Mouse (Mus musculus) neural tube, embryonic 13.5 days (tissue): ENCODE data around the gene Mta1. TPM values are rescaled to one million over a fixed set of nuclear protein-coding genes. Genes with fewer than 3 reads are reported as not detected.

Experiments
- ATAC-seq: fragments of 200-750 bp; cut with Nextera tagmentation; 2 replicates; pipeline ENCODE4 v1.8.0; 2017; ENCODE audit warnings: low read depth, mild to moderate bottlenecking, moderate TSS enrichment, moderate library complexity
- H3K27ac ChIP-seq: fragments of 300-500 bp; sonication (generic); replicated peaks from 2 replicates; pipeline ENCODE4 v1.5.1; 2015; ENCODE audit warnings: moderate library complexity, mild to moderate bottlenecking, inconsistent platforms
- H3K27me3 ChIP-seq: fragments of 300-500 bp; sonication (generic); 2 replicates; pipeline ENCODE4 v1.6.1; 2015; ENCODE audit warnings: mild to moderate bottlenecking, inconsistent platforms
- H3K36me3 ChIP-seq: fragments of 300-500 bp; sonication (generic); 2 replicates; pipeline ENCODE4 v1.6.1; 2015; ENCODE audit warnings: mild to moderate bottlenecking, inconsistent platforms
- H3K4me1 ChIP-seq: fragments of 300-500 bp; sonication (generic); replicated peaks from 2 replicates; pipeline ENCODE4 v1.6.1; 2015; ENCODE audit warnings: inconsistent platforms
- H3K4me2 ChIP-seq: fragments of 300-500 bp; sonication (generic); 2 replicates; pipeline ENCODE4 v1.6.1; 2015; ENCODE audit warnings: inconsistent platforms, mild to moderate bottlenecking, moderate library complexity
- H3K4me3 ChIP-seq: fragments of 300-500 bp; sonication (generic); 2 replicates; pipeline ENCODE4 v1.5.1; 2015; ENCODE audit warnings: mild to moderate bottlenecking, inconsistent platforms
- H3K9ac ChIP-seq: fragments of 300-500 bp; sonication (generic); 2 replicates; pipeline ENCODE4 v1.6.1; 2015; ENCODE audit warnings: moderate library complexity, mild to moderate bottlenecking, inconsistent platforms
- H3K9me3 ChIP-seq: fragments of 300-500 bp; sonication (generic); 2 replicates; pipeline ENCODE4 v1.6.1; 2016; ENCODE audit warnings: inconsistent platforms
- WGBS: fragments of 180-500 bp; shearing (Covaris S2); methylation state at CpG from one replicate; pipeline ENCODE4 v1.1.7; 2015; 5-methylcytosine and 5-hydroxymethylcytosine counted together
- polyA plus RNA-seq: library from polyadenylated mRNA; unstranded; fragments of >200 nt; fragmentation: Nextera tagmentation; extraction: Ambion mirVana; gene quantifications from 2 replicates; pipeline ENCODE4 v1.2.1, GENCODE M21; 2015

Gene Mta1
- polyA plus RNA-seq, 1 experiment from 2014 or later, result 14.8 TPM

DNA sequence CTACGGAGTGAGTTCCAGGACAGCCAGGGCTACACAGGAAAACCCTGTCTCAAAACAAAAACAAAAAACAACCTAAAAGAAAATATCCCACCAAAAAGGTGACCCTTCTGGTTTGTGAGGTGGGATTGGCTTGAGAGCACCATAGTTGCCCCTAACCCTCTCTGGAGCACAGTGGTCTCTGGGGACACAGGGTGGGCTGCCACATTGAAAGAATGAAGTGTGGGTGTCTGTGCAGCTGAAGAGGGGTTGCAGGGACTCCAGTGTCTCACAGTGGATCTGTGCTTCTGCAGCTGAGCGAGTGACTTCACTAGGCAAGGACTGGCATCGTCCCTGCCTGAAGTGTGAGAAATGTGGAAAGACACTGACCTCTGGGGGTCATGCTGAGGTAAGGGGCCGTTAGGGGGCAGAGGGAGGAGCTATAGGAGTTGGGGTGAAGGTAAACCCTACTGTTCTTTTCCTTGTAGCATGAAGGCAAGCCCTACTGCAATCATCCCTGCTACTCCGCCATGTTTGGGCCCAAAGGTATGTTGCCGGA is 55.0 kb downstream of the Mta1 start:
- WGBS, result 84% methylated on average over 6 of the region's 6 CpGs
- Histone ChIP-seq H3K4me2 (peak overlapping the region; percentile 64; the same call in 1 of the 2 replicates), H3K36me3 (no peaks in the 10 kb centered on the region), H3K9ac (no peak overlapping the region), H3K27me3 (peaks cover 35% of the 10 kb centered on the region), H3K9me3 (no peaks in the 10 kb centered on the region), H3K4me3 (no peak overlapping the region), H3K27ac (no peak overlapping the region), H3K4me1 (peaks cover 48% of the 10 kb centered on the region)
- no peak for ATAC-seq

DNA sequence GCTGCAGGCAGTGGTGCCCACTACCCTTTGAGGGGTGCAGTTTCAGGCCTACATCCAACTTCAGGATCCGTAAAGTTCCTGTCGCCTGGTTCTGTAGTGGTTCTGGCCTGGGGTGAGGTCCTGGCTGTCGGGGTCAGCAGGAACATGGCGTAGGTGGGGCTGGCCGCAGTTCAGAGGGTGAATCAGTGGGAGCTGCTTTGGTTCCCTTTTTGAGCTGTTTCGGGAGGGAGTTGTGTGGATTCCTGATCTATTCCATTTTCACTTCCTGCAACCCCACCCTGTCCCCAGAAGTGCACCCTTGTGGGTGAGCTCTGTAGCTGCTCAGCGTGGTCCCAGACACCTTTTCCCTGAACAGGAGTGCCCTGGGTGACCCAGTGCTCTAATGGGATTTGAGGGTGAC is 55.9 kb downstream of the Mta1 start:
- H3K27ac ChIP-seq, result no peak overlapping the region
- no peaks in the 10 kb centered on the region for H3K36me3 ChIP-seq
- 93% methylated on average over 7 of the region's 7 CpGs for WGBS
- no peak overlapping the region for H3K4me2 ChIP-seq
- peaks cover 41% of the 10 kb centered on the region for H3K4me1 ChIP-seq
- no peak overlapping the region for H3K4me3 ChIP-seq
- ATAC-seq, result no peak
- H3K9ac ChIP-seq, result no peak overlapping the region
- H3K9me3 ChIP-seq, result no peaks in the 10 kb centered on the region
- peaks cover 35% of the 10 kb centered on the region for H3K27me3 ChIP-seq

DNA sequence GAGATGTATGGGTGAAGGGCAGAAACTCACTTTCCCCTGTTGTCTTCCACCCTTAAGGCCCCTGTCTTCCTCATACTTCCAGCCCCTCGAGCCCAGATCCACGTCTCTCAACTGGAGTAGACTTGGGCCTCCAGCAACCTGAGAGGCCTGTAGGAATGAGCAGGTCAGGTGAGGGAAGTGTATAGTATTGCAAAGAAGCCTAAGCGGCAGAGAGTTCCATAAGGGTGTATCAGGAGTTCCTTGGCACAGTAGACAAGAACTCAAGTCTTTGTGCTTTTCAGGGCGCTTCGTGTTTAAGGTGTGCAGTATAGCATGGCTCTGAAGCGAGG is 56.6 kb downstream of the Mta1 start:
- Histone ChIP-seq H3K9me3 (no peaks in the 10 kb centered on the region), H3K4me2 (peak overlapping the region; percentile 71), H3K9ac (peak overlapping the region; percentile 65), H3K27ac (0 out of 2 replicates have a peak overlapping the region, but pooled peaks have one; percentile 64), H3K36me3 (no peaks in the 10 kb centered on the region), H3K4me1 (peaks cover 36% of the 10 kb centered on the region), H3K4me3 (peak overlapping the region; percentile 59), H3K27me3 (peaks cover 35% of the 10 kb centered on the region)
- 79% methylated on average over 6 of the region's 6 CpGs for whole genome bisulfite sequencing
- no peak for ATAC-seq

DNA sequence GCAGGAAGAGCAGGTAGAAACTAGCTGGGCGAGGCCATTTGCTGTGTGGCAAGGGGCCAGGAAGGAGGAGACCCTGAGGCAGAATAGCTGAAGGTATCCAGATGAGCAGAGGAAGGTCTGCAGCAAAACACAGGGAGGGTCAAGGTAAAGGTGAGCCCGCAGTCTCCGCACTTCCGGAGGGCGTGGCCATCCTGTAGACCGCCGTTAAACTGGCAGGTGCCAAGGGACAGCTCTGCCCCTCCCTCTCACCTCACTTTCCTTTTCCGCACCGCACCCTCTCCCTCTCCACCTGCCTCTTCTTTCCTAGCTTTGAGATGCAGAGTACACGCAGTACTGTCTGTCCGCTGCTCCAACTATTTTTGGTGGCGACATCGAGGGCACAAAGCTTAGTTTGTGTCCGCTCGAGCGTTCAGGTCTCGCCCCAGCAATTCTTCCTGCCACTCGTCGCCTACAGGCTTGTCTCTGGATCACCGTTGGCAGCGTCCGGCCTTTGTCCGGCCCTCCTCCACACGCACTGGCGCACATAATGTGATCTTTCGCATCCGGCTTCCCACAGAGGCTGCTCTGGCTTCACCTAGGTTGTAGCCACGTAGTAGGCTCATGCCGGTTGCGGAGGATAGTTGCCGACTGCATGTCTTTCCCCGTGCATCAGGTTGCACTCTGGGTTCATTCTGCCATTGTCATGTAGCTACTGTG is 57.1 kb downstream of the Mta1 start:
- no peaks in the 10 kb centered on the region for H3K36me3 ChIP-seq
- no peaks in the 10 kb centered on the region for H3K9me3 ChIP-seq
- H3K4me2 ChIP-seq, result peak overlapping the region; percentile 71
- peaks cover 36% of the 10 kb centered on the region for H3K4me1 ChIP-seq
- peak; percentile 6 for ATAC-seq
- peaks cover 31% of the 10 kb centered on the region for H3K27me3 ChIP-seq
- WGBS, result 5% methylated on average over 32 of the region's 32 CpGs
- H3K27ac ChIP-seq, result peak overlapping the region; percentile 64
- peak overlapping the region; percentile 59 for H3K4me3 ChIP-seq
- H3K9ac ChIP-seq, result peak overlapping the region; percentile 65

DNA sequence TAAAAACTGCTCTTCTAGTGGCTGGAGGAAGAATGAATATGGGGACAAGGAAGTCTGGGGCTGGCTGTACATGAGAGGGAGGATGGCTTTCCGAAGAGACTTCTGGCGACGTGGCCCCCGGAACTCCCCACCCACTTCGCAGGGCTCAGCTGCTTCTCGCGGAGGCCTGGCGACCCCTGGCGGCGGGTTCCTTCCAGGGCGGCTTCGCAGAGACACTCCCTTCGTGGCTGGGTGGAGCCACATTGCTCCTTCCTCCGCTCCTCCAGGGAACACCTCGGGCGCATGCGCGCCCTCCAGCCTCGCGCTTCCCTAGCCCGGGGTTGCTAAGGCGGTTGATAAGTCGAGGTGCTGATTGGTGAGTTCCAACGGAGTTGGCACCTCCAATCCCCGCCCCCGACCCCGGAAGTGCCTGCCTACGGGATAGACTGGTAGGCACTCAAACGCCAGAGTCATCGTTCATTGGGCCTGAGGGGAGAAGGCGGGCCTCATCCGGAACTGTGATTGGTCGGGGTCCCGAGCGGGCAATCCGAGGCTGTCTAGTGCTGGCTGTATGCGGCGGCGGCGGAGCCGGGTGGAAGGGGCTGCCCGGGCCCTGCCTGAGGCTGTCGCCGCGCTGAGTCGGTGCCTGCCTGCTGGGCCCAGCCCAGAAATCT is 57.9 kb downstream of the Mta1 start, which contains the start of gene Tedc1:
Gene Tedc1, plus strand, starts transcription at position 535 of the 653 bp plus-strand sequence.
- ATAC-seq, result peak; percentile 98
- Histone ChIP-seq H3K9ac (peak within 1 kb of the TSS; percentile 65), H3K4me3 (peak within 1 kb of the TSS; percentile 59), H3K4me1 (peaks cover 36% of the 10 kb centered on the region), H3K27me3 (peaks cover 24% of the 10 kb centered on the region), H3K36me3 (no peaks in the 10 kb centered on the region), H3K27ac (peak within 1 kb of the TSS; percentile 64), H3K9me3 (no peaks in the 10 kb centered on the region), H3K4me2 (peak within 1 kb of the TSS; percentile 88)
- under 1% methylated on average over 46 of the region's 46 CpGs for WGBS

DNA sequence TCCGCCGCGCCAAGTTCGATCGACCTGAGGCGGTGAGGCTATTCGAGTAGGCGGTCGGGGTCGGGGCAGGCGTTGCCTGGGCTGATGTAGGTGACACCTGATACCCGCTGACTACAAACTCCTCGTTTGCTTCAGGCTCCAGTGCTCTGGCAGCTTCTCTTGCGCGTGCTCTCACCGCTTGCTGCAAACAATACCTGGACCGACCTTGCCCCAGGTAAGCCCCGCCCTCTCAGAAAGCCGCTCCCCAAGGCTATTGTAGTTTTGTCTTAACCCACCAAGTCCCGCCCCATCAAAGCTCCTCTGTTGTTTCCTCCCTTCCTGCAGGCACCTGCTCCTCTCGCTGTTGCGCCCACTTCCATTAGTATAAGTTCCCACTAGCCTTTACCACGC is 58.5 kb downstream of the Mta1 start:
- Histone ChIP-seq H3K4me1 (peaks cover 32% of the 10 kb centered on the region), H3K27me3 (peaks cover 18% of the 10 kb centered on the region), H3K4me2 (peak overlapping the region; percentile 88), H3K4me3 (peak overlapping the region; percentile 59), H3K36me3 (no peaks in the 10 kb centered on the region; the same call in 1 of the 2 replicates), H3K27ac (no peak overlapping the region), H3K9ac (peak overlapping the region; percentile 63), H3K9me3 (no peaks in the 10 kb centered on the region)
- under 1% methylated on average over 23 of the region's 23 CpGs for WGBS
- ATAC-seq, result no peak

DNA sequence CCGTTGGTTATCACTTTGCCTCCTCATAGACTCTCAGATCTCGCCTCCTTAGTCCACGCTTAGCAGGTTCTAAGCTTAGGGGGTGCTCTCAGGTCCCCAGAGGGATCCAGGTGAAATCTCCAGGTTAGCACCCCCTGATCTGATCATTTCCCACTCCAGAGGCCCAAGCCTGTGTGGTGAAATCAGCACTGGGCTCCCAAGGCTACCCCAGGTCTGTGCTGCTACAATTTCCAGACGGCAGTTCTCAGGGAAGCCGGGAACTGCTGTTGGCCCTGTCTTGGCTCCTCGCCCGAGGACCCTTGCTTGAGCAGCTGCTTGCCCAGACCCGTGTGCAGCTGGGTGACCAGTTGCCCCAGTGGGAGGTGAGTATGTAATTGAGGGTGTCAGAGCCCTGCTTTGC is 58.9 kb downstream of the Mta1 start:
- Histone ChIP-seq H3K4me3 (peak overlapping the region; percentile 59), H3K9me3 (no peaks in the 10 kb centered on the region), H3K36me3 (no peaks in the 10 kb centered on the region; the same call in 1 of the 2 replicates), H3K27me3 (peaks cover 14% of the 10 kb centered on the region), H3K9ac (peak overlapping the region; percentile 63), H3K4me1 (peaks cover 27% of the 10 kb centered on the region), H3K27ac (no peak overlapping the region), H3K4me2 (peak overlapping the region; percentile 88)
- 28% methylated on average over 8 of the region's 8 CpGs for WGBS
- no peak for ATAC-seq

DNA sequence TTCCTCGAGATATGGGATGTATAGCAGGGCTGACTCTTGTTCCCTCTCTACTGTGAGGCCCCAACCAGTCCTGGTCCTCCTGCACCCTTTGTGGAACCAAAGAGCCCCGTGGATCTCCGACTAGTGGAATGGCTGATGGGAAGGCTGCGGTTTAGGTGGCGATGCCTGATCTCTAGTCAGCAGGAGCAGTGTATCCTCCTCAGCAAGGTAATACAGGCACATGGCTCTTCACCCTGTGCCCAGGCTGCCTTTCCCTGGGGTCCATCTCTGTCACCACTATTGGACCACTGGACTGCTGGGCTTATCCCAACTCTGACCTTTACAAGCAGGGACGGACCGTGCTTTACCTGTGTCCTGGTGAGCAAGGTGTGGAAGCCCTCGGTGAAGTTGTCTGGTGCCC is 59.4 kb downstream of the Mta1 start:
- no peaks in the 10 kb centered on the region for H3K9me3 ChIP-seq
- ATAC-seq, result no peak
- H3K4me1 ChIP-seq, result peaks cover 23% of the 10 kb centered on the region
- H3K9ac ChIP-seq, result 0 out of 2 replicates have a peak overlapping the region, but pooled peaks have one; percentile 63
- H3K27ac ChIP-seq, result no peak overlapping the region
- WGBS, result 91% methylated on average over 8 of the region's 8 CpGs
- H3K36me3 ChIP-seq, result no peaks in the 10 kb centered on the region; the same call in 1 of the 2 replicates
- peak overlapping the region; percentile 59; the same call in 1 of the 2 replicates for H3K4me3 ChIP-seq
- H3K27me3 ChIP-seq, result peaks cover 9% of the 10 kb centered on the region
- H3K4me2 ChIP-seq, result peak overlapping the region; percentile 88

DNA sequence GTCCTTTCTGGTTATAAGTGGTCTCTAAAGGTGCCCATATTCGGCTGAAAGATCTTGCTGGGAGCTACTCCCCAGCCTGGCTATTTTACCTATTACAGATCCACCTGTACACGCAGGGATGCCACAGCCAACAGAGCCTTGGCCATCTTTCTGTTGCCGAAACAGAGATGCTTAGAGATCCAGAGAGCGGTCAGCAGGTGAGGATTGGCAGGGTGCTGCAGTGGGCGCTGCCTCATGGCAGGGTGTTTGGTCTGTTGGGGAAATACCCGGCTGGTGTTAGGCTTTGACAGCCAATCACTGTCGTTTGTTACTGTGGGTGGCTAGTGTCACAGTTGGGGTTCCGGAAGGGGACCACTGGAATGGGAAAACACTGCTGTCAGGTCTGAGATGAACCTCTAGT is 59.9 kb downstream of the Mta1 start:
- no peak overlapping the region for H3K4me2 ChIP-seq
- no peak overlapping the region for H3K4me3 ChIP-seq
- H3K27me3 ChIP-seq, result peaks cover 4% of the 10 kb centered on the region
- H3K27ac ChIP-seq, result no peak overlapping the region
- ATAC-seq, result no peak
- no peaks in the 10 kb centered on the region for H3K9me3 ChIP-seq
- 92% methylated on average over 8 of the region's 8 CpGs for WGBS
- H3K4me1 ChIP-seq, result peaks cover 23% of the 10 kb centered on the region
- no peak overlapping the region for H3K9ac ChIP-seq
- peaks cover under 1% of the 10 kb centered on the region; the same call in 1 of the 2 replicates for H3K36me3 ChIP-seq

DNA sequence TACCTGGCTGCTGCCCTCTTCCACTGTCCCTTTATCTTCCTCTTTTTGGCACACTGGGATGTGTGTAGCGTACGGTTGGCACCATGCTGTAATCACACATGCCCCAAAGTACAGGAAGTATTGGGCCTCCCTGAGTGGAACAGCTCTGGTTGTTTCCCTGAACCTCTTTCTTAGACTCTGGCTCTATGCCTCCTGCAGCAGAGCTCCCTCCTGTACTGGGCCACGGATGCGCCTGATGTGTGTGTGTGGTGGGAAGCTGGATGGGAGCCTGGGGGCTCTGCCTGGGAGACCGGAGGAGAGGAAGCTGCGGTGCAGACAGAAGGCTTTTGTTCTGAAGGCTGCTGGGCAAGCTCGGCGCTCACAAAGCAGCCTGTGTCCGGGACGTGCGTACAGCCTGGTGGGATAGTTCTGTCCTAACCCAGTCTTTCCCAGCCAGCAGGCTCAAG is 65.5 kb downstream of the Mta1 start:
- Histone ChIP-seq H3K36me3 (peaks cover 4% of the 10 kb centered on the region; the same call in 1 of the 2 replicates), H3K4me2 (no peak overlapping the region), H3K4me3 (no peak overlapping the region), H3K27me3 (no peaks in the 10 kb centered on the region), H3K4me1 (peaks cover 8% of the 10 kb centered on the region; the same call in 1 of the 2 replicates), H3K9ac (no peak overlapping the region), H3K9me3 (no peaks in the 10 kb centered on the region), H3K27ac (peak overlapping the region; percentile 77)
- peak; percentile 86 for ATAC-seq
- 61% methylated on average over 11 of the region's 11 CpGs for WGBS

DNA sequence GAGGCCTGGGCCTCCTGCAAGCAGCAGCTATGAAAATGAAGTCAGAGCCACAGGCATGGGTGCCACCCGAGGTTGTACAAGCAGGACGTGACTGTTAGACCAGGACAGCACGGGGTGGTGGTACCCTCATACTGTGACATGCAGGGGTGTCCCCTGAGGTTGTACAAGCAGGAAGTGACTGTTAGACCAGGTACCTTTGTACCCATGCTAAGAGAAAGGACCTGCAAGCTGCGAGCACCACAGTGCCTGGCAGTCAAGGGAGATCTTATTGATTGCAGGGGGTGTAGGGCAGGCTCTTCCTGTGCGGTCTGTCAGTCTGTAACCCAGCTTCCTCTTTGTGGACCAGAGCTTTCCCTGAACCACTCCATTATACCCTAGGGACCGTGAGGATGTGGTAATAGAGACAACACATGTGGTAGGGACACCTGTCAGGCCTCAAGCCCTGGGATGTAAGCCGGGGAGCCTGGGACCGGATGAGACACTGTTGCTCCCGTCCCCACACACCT is 70.0 kb downstream of the Mta1 start:
- 0 out of 2 replicates have a peak, but pooled peaks cover 3% of the 10 kb centered on the region for H3K36me3 ChIP-seq
- H3K27ac ChIP-seq, result no peak overlapping the region
- 84% methylated on average over 9 of the region's 9 CpGs for WGBS
- ATAC-seq, result no peak
- H3K4me2 ChIP-seq, result no peak overlapping the region
- H3K27me3 ChIP-seq, result no peaks in the 10 kb centered on the region
- no peak overlapping the region for H3K9ac ChIP-seq
- peaks cover 8% of the 10 kb centered on the region; the same call in 1 of the 2 replicates for H3K4me1 ChIP-seq
- H3K4me3 ChIP-seq, result no peak overlapping the region
- no peaks in the 10 kb centered on the region for H3K9me3 ChIP-seq
